8 mouse cellular contexts compared by ENCODE assay signal in genomic region chr7:99926916-99927714, GRCm38 (mm10). TPM values are rescaled to one million over a fixed set of nuclear protein-coding genes. Genes with fewer than 3 reads are reported as not detected.
DNase-seq lines count a peak whose midpoint lies in the region; ATAC-seq lines count a peak whose summit lies in the region.
"Had no signal": no experiment of that assay in that cellular context is flagged by ENCODE, and none has a peak within 500 bp of the region (broad histone marks: within the 10 kb centered on the region; RNA-seq: fewer than 3 reads in every experiment).

No protein-coding gene starts in this region.

- H3K9me3 ChIP-seq in embryonic facial prominence, embryonic 10.5 days = no peaks in the 10 kb centered on the region
- no peaks in the 10 kb centered on the region for H3K9me3 ChIP-seq in hindbrain, embryonic 16.5 days (ENCODE audit: control insufficient read depth, low read length)
- H3K9me3 ChIP-seq: neural tube, embryonic 13.5 days had no signal

- no peaks in the 10 kb centered on the region for H3K27me3 ChIP-seq in embryonic facial prominence, embryonic 10.5 days (replicated peaks; ENCODE audit: low read depth, poor library complexity, severe bottlenecking)
- H3K27me3 ChIP-seq in hindbrain, embryonic 16.5 days (replicated peaks; ENCODE audit: control insufficient read depth, insufficient read depth, low read length) = no peaks in the 10 kb centered on the region
- H3K27me3 ChIP-seq: neural tube, embryonic 13.5 days had no signal

- no peak overlapping the region for H3K27ac ChIP-seq in embryonic facial prominence, embryonic 10.5 days (replicated peaks)
- no peak overlapping the region for H3K27ac ChIP-seq in hindbrain, embryonic 16.5 days (ENCODE audit: low read depth, low read length)
- H3K27ac ChIP-seq: neural tube, embryonic 13.5 days had no signal

- 80% methylated on average over 10 of the region's 10 CpGs for WGBS in embryonic facial prominence, embryonic 10.5 days
- WGBS in hindbrain, embryonic 16.5 days = 76% methylated on average over 10 of the region's 10 CpGs

- no peak overlapping the region for H3K4me2 ChIP-seq in hindbrain, embryonic 16.5 days (ENCODE audit: low read length)
- H3K4me2 ChIP-seq: neural tube, embryonic 13.5 days had no signal

- DNase-seq in testis, postnatal 10 days (ENCODE audit: low spot score) = peak; percentile 77
- no peak for DNase-seq in testis, postnatal 14 days (ENCODE audit: low spot score)
- peak; percentile 86 for DNase-seq in adrenal gland, postnatal 14 days
- DNase-seq in embryonic facial prominence, embryonic 10.5 days (ENCODE audit: low spot score) = peak; percentile 53
- DNase-seq in left cerebral cortex, postnatal 4 days = peak; percentile 78
- peak; percentile 60 for DNase-seq in right cerebral cortex, postnatal 25 days

- ATAC-seq in hindbrain, embryonic 16.5 days = peak; percentile 56; the same call in 1 of the 2 replicates

- intact Hi-C loops in left cerebral cortex, postnatal 4 days (cut with DNase I) = loop anchor here (10.0 kb wide), 2 partner anchors 58 to 178 kb away; partner anchors contain the start of gene Rnf169

- H3K4me3 ChIP-seq in embryonic facial prominence, embryonic 10.5 days = no peak overlapping the region
- H3K4me3 ChIP-seq in hindbrain, embryonic 16.5 days (ENCODE audit: low read length) = no peak overlapping the region
- H3K4me3 ChIP-seq: neural tube, embryonic 13.5 days had no signal

- peaks cover 80% of the 10 kb centered on the region for H3K36me3 ChIP-seq in embryonic facial prominence, embryonic 10.5 days (replicated peaks)
- peaks cover 22% of the 10 kb centered on the region for H3K36me3 ChIP-seq in hindbrain, embryonic 16.5 days (ENCODE audit: control insufficient read depth, insufficient read depth, low read length)

- no peaks in the 10 kb centered on the region for H3K4me1 ChIP-seq in embryonic facial prominence, embryonic 10.5 days
- H3K4me1 ChIP-seq in hindbrain, embryonic 16.5 days (ENCODE audit: control insufficient read depth, insufficient read depth, low read depth, low read length) = no peaks in the 10 kb centered on the region
- H3K4me1 ChIP-seq: neural tube, embryonic 13.5 days had no signal

- no peak overlapping the region for H3K9ac ChIP-seq in hindbrain, embryonic 16.5 days (ENCODE audit: low read depth, low read length)
- H3K9ac ChIP-seq: neural tube, embryonic 13.5 days had no signal

RNA-seq across cellular contexts. Expression of gene Rnf169, which starts 53.1 kb away (rescaled TPM):
- total RNA-seq in adrenal gland, postnatal 14 days (2021) = 18.6 and 19.1 TPM in 2 replicates
- polyA plus RNA-seq in embryonic facial prominence, embryonic 10.5 days (2016; fragmentation: Nextera tagmentation; extraction: Ambion mirVana) = 5.4 and 5.7 TPM in 2 replicates
- polyA plus RNA-seq in hindbrain, embryonic 16.5 days (2015; fragmentation: Nextera tagmentation; extraction: Ambion mirVana) = 4.1 and 4.2 TPM in 2 replicates
- 10 to 100 TPM; 25.4 to 27.1 TPM for total RNA-seq in left cerebral cortex, postnatal 4 days (2021)
